Mouse (Mus musculus) embryonic facial prominence, embryonic 11.5 days (tissue): ENCODE data around the gene Pik3cg. TPM values are rescaled to one million over a fixed set of nuclear protein-coding genes. Genes with fewer than 3 reads are reported as not detected.

ENCODE experiments used
- ATAC-seq: fragments of 200-750 bp; cut with Nextera tagmentation; replicated peaks from 2 replicates; pipeline ENCODE4 v1.8.0; 2017; ENCODE audit warnings: low read depth; ENCODE audit not compliant: insufficient number of reproducible peaks, low FRiP score, low TSS enrichment
- DNase-seq: peaks from one replicate; pipeline ENCODE4 v3.0.0-alpha.2; 2015; ENCODE audit warnings: low spot score
- H3K27ac ChIP-seq: fragments of 300-500 bp; sonication (generic); replicated peaks from 2 replicates; pipeline ENCODE4 v1.5.1; 2014; ENCODE audit warnings: mild to moderate bottlenecking, low read depth, low read length, control low read depth
- H3K27me3 ChIP-seq: fragments of 300-500 bp; sonication (generic); 2 replicates; pipeline ENCODE4 v1.6.1; 2014; ENCODE audit warnings: mild to moderate bottlenecking, low read length, moderate library complexity, mixed read lengths; ENCODE audit not compliant: control insufficient read depth, insufficient read depth
- H3K36me3 ChIP-seq: fragments of 300-500 bp; sonication (generic); replicated peaks from 2 replicates; pipeline ENCODE4 v1.6.1; 2014; ENCODE audit warnings: low read depth, mild to moderate bottlenecking, low read length, moderate library complexity, mixed read lengths; ENCODE audit not compliant: control insufficient read depth, insufficient read depth
- H3K4me1 ChIP-seq: fragments of 300-500 bp; sonication (generic); 2 replicates; pipeline ENCODE4 v1.6.1; 2014; ENCODE audit warnings: low read length, mixed read lengths; ENCODE audit not compliant: control insufficient read depth, insufficient read depth
- H3K4me2 ChIP-seq: fragments of 300-500 bp; sonication (generic); 2 replicates; pipeline ENCODE4 v1.6.1; 2014; ENCODE audit warnings: low read depth, mild to moderate bottlenecking, control low read depth, low read length, moderate library complexity
- H3K4me3 ChIP-seq: fragments of 300-500 bp; sonication (generic); 2 replicates; pipeline ENCODE4 v1.5.1; 2014; ENCODE audit warnings: low read depth, low read length, control low read depth
- H3K9ac ChIP-seq: fragments of 300-500 bp; sonication (generic); replicated peaks from 2 replicates; pipeline ENCODE4 v1.6.1; 2014; ENCODE audit warnings: mild to moderate bottlenecking, control low read depth, low read length
- H3K9me3 ChIP-seq: fragments of 300-500 bp; sonication (generic); replicated peaks from 2 replicates; pipeline ENCODE4 v1.6.1; 2016; ENCODE audit warnings: mild to moderate bottlenecking, low read length, inconsistent platforms, mixed read lengths; ENCODE audit not compliant: control insufficient read depth
- WGBS: fragments of 180-500 bp; shearing (Covaris S2); extraction: QIAGEN DNeasy Blood & Tissue Kit; methylation state at CpG from one replicate; pipeline ENCODE4 v1.1.7; 2014; 5-methylcytosine and 5-hydroxymethylcytosine counted together
- polyA plus RNA-seq: library from polyadenylated mRNA; unstranded; fragments of >200 nt; fragmentation: Nextera tagmentation; extraction: Ambion mirVana; gene quantifications from 2 replicates; pipeline ENCODE4 v1.2.1, GENCODE M21; 2014

The Pik3cg gene
- polyA plus RNA-seq, 1 experiment from 2014 or later, result 1.8 TPM

- H3K4me2 ChIP-seq, result no peak overlapping the region
- H3K4me3 ChIP-seq, result no peak overlapping the region
- no peaks in the 10 kb centered on the region for H3K27me3 ChIP-seq
- DNase-seq (no peak), ATAC-seq (no peak)
- H3K36me3 ChIP-seq, result no peaks in the 10 kb centered on the region
- no peak overlapping the region for H3K9ac ChIP-seq
- H3K9me3 ChIP-seq, result no peaks in the 10 kb centered on the region
- H3K27ac ChIP-seq, result no peak overlapping the region
- H3K4me1 ChIP-seq, result no peaks in the 10 kb centered on the region
- WGBS, result 79% methylated on average over 3 of the region's 3 CpGs
Observed at GRCm38 (mm10) chr12:32236450-32236849, 28.0 kb upstream of the Pik3cg start.

- Histone ChIP-seq H3K4me3 (no peak overlapping the region), H3K9me3 (no peaks in the 10 kb centered on the region), H3K4me1 (no peaks in the 10 kb centered on the region), H3K4me2 (no peak overlapping the region), H3K9ac (no peak overlapping the region), H3K36me3 (no peaks in the 10 kb centered on the region), H3K27ac (no peak overlapping the region), H3K27me3 (no peaks in the 10 kb centered on the region)
- ATAC-seq (no peak), DNase-seq (no peak)
- 77% methylated on average over 4 of the region's 4 CpGs for WGBS
Observed at GRCm38 (mm10) chr12:32233871-32234270, 25.4 kb upstream of the Pik3cg start.

- Histone ChIP-seq H3K4me1 (no peaks in the 10 kb centered on the region), H3K9ac (no peak overlapping the region), H3K36me3 (no peaks in the 10 kb centered on the region), H3K4me2 (no peak overlapping the region), H3K27ac (no peak overlapping the region), H3K4me3 (no peak overlapping the region), H3K27me3 (no peaks in the 10 kb centered on the region), H3K9me3 (no peaks in the 10 kb centered on the region)
- ATAC-seq (no peak), DNase-seq (no peak)
- WGBS, result 92% methylated on average over 1 of the region's 1 CpGs
Observed at GRCm38 (mm10) chr12:32231398-32231797, 22.9 kb upstream of the Pik3cg start.

- H3K4me1 ChIP-seq, result no peaks in the 10 kb centered on the region
- WGBS, result 96% methylated on average over 1 of the region's 1 CpGs
- no peak overlapping the region for H3K27ac ChIP-seq
- H3K9me3 ChIP-seq, result no peaks in the 10 kb centered on the region
- no peak overlapping the region for H3K4me3 ChIP-seq
- no peaks in the 10 kb centered on the region for H3K27me3 ChIP-seq
- no peak overlapping the region for H3K4me2 ChIP-seq
- H3K9ac ChIP-seq, result no peak overlapping the region
- no peaks in the 10 kb centered on the region for H3K36me3 ChIP-seq
- DNase-seq (no peak), ATAC-seq (no peak)
Observed at GRCm38 (mm10) chr12:32223629-32224028, 15.2 kb upstream of the Pik3cg start.

GRCm38 (mm10) chr12:32222758-32223385 is 14.4 kb upstream of the Pik3cg start:
- no peak overlapping the region for H3K4me2 ChIP-seq
- no peak overlapping the region for H3K4me3 ChIP-seq
- no peaks in the 10 kb centered on the region for H3K9me3 ChIP-seq
- no peaks in the 10 kb centered on the region for H3K27me3 ChIP-seq
- no peaks in the 10 kb centered on the region for H3K4me1 ChIP-seq
- H3K27ac ChIP-seq, result no peak overlapping the region
- ATAC-seq, result no peak
- H3K36me3 ChIP-seq, result no peaks in the 10 kb centered on the region
- DNase-seq, result no peak
- 87% methylated on average over 7 of the region's 7 CpGs for WGBS
- H3K9ac ChIP-seq, result no peak overlapping the region

- Histone ChIP-seq H3K4me1 (no peaks in the 10 kb centered on the region), H3K27ac (no peak overlapping the region), H3K36me3 (no peaks in the 10 kb centered on the region), H3K9ac (no peak overlapping the region), H3K4me3 (no peak overlapping the region), H3K27me3 (no peaks in the 10 kb centered on the region), H3K9me3 (no peaks in the 10 kb centered on the region), H3K4me2 (no peak overlapping the region)
- WGBS, result 63% methylated on average over 1 of the region's 1 CpGs
- ATAC-seq (no peak), DNase-seq (no peak)
Observed at GRCm38 (mm10) chr12:32220387-32220786, 11.9 kb upstream of the Pik3cg start.

- DNase-seq (no peak), ATAC-seq (no peak)
- H3K27ac ChIP-seq, result no peak overlapping the region
- H3K4me3 ChIP-seq, result no peak overlapping the region
- WGBS, result 76% methylated on average over 6 of the region's 6 CpGs
- no peaks in the 10 kb centered on the region for H3K36me3 ChIP-seq
- no peaks in the 10 kb centered on the region for H3K27me3 ChIP-seq
- H3K4me2 ChIP-seq, result no peak overlapping the region
- no peak overlapping the region for H3K9ac ChIP-seq
- no peaks in the 10 kb centered on the region for H3K4me1 ChIP-seq
- no peaks in the 10 kb centered on the region for H3K9me3 ChIP-seq
Observed at GRCm38 (mm10) chr12:32215143-32215542, 6.7 kb upstream of the Pik3cg start.

- no peak overlapping the region for H3K9ac ChIP-seq
- WGBS, result 92% methylated on average over 5 of the region's 5 CpGs
- H3K27me3 ChIP-seq, result no peaks in the 10 kb centered on the region
- no peaks in the 10 kb centered on the region for H3K4me1 ChIP-seq
- DNase-seq, result no peak
- H3K4me2 ChIP-seq, result no peak overlapping the region
- no peak overlapping the region for H3K4me3 ChIP-seq
- H3K36me3 ChIP-seq, result no peaks in the 10 kb centered on the region
- no peaks in the 10 kb centered on the region for H3K9me3 ChIP-seq
- no peak overlapping the region for H3K27ac ChIP-seq
- no peak for ATAC-seq
Observed at GRCm38 (mm10) chr12:32212702-32213101, 4.2 kb upstream of the Pik3cg start.
